Mouse (Mus musculus): Measurements from ENCODE around the gene Olfr1293-ps. TPM values are rescaled to one million over a fixed set of nuclear protein-coding genes. Genes with fewer than 3 reads are reported as not detected.

Gene Olfr1293-ps
- not detected for total RNA-seq (2021)

GRCm38 (mm10) chr2:111524903-111525302, at the start of gene Olfr1293-ps:
Olfr1293-ps (plus strand) TSS chr2:111525203.
- DNase-seq (ENCODE audit: low spot score): no peak
- intact Hi-C loops (cut with DNase I): no loop called here

- DNase-seq (ENCODE audit: low spot score): no peak
- intact Hi-C loops (cut with DNase I): no loop called here
Measured at GRCm38 (mm10) chr2:111480519-111480918, 44.5 kb upstream of the Olfr1293-ps start, which contains the start of gene Olfr1289. Olfr1289 (plus strand) TSS chr2:111480819.

GRCm38 (mm10) chr2:111493729-111494128, 31.3 kb upstream of the Olfr1293-ps start, which contains the start of gene Olfr1290:
Olfr1290 (minus strand) TSS chr2:111493829.
- intact Hi-C loops (cut with DNase I): no loop called here
- DNase-seq (ENCODE audit: low spot score): no peak

GRCm38 (mm10) chr2:111496880-111497279, 28.1 kb upstream of the Olfr1293-ps start, which contains the start of gene Olfr1291-ps1:
Olfr1291-ps1 (plus strand) TSS chr2:111497180.
- no peak for DNase-seq (ENCODE audit: low spot score)
- intact Hi-C loops (cut with DNase I): no loop called here

GRCm38 (mm10) chr2:111517451-111517850, 7.6 kb upstream of the Olfr1293-ps start:
- no peak for DNase-seq (ENCODE audit: low spot score)
- intact Hi-C loops (cut with DNase I): no loop called here

- intact Hi-C loops (cut with DNase I): no loop called here
- DNase-seq (ENCODE audit: low spot score): no peak
Measured at GRCm38 (mm10) chr2:111540191-111540590, 15.2 kb downstream of the Olfr1293-ps start, which contains the start of gene Olfr1294. Olfr1294 (minus strand) TSS chr2:111540291.

GRCm38 (mm10) chr2:111569581-111569980, 44.6 kb downstream of the Olfr1293-ps start, which contains the start of gene Olfr1295:
Olfr1295 (minus strand) TSS chr2:111569681.
- no peak for DNase-seq (ENCODE audit: low spot score)
- intact Hi-C loops (cut with DNase I): no loop called here

Other genes starting within 250 kb of the Olfr1293-ps start
- gene Olfr1278, start 235.1 kb upstream of the Olfr1293-ps start, total RNA-seq (2021): not detected
- not detected for gene Olfr1279, start 224.6 kb upstream of the Olfr1293-ps start, total RNA-seq (2021)
- not detected for gene Olfr1280, start 211.2 kb upstream of the Olfr1293-ps start, total RNA-seq (2021)
- not detected for gene Olfr1281, start 198.7 kb upstream of the Olfr1293-ps start, total RNA-seq (2021)
- not detected for gene Olfr1282, start 189.1 kb upstream of the Olfr1293-ps start, total RNA-seq (2021)
- gene Olfr1283, start 158.4 kb upstream of the Olfr1293-ps start, total RNA-seq (2021): not detected
- not detected for gene Olfr1284, start 149.7 kb upstream of the Olfr1293-ps start, total RNA-seq (2021)
- not detected for gene Olfr1286, start 102.1 kb upstream of the Olfr1293-ps start, total RNA-seq (2021)
- not detected for gene Olfr1287, start 76.1 kb upstream of the Olfr1293-ps start, total RNA-seq (2021)
- gene Olfr1288, start 51.1 kb upstream of the Olfr1293-ps start, total RNA-seq (2021): not detected
- not detected for gene Olfr1289, start 44.4 kb upstream of the Olfr1293-ps start, total RNA-seq (2021)
- gene Olfr1290, start 31.4 kb upstream of the Olfr1293-ps start, total RNA-seq (2021): not detected
- not detected for gene Olfr1291-ps1, start 28.0 kb upstream of the Olfr1293-ps start, total RNA-seq (2021)
- not detected for gene Olfr1294, start 15.1 kb downstream of the Olfr1293-ps start, total RNA-seq (2021)
- gene Olfr1295, start 44.5 kb downstream of the Olfr1293-ps start, total RNA-seq (2021): not detected
- not detected for gene Olfr1297, start 101.3 kb downstream of the Olfr1293-ps start, total RNA-seq (2021)
- not detected for gene Olfr1298, start 124.0 kb downstream of the Olfr1293-ps start, total RNA-seq (2021)
- gene Olfr1299, start 136.2 kb downstream of the Olfr1293-ps start, total RNA-seq (2021): not detected
- not detected for gene Olfr1301, start 225.8 kb downstream of the Olfr1293-ps start, total RNA-seq (2021)

Data from heart, postnatal 25 days (tissue).